Mouse (Mus musculus) liver, embryonic 15.5 days (tissue): Measurements from ENCODE around the gene Iqcn. TPM values are rescaled to one million over a fixed set of nuclear protein-coding genes. Genes with fewer than 3 reads are reported as not detected.
A peak's percentile ranks its signal among the peaks of the same experiment; 100 is the strongest.

Source experiments
- ATAC-seq: fragments of 200-750 bp; cut with Nextera tagmentation; 2 replicates; pipeline ENCODE4 v1.8.0; 2017; ENCODE audit warnings: moderate number of reproducible peaks, mild to moderate bottlenecking, moderate library complexity; ENCODE audit not compliant: insufficient read depth
- H3K27ac ChIP-seq: fragments of 300-500 bp; sonication (generic); replicated peaks from 2 replicates; pipeline ENCODE4 v1.5.1; 2015; ENCODE audit warnings: mild to moderate bottlenecking, inconsistent platforms
- H3K27me3 ChIP-seq: fragments of 300-500 bp; sonication (generic); 2 replicates; pipeline ENCODE4 v1.6.1; 2015; ENCODE audit warnings: mild to moderate bottlenecking, inconsistent platforms
- H3K36me3 ChIP-seq: fragments of 300-500 bp; sonication (generic); replicated peaks from 2 replicates; pipeline ENCODE4 v1.6.1; 2015; ENCODE audit warnings: moderate library complexity, mild to moderate bottlenecking, inconsistent platforms
- H3K4me1 ChIP-seq: fragments of 300-500 bp; sonication (generic); replicated peaks from 2 replicates; pipeline ENCODE4 v1.6.1; 2015; ENCODE audit warnings: inconsistent platforms
- H3K4me2 ChIP-seq: fragments of 300-500 bp; sonication (generic); 2 replicates; pipeline ENCODE4 v1.6.1; 2015; ENCODE audit warnings: moderate library complexity, mild to moderate bottlenecking, inconsistent platforms
- H3K4me3 ChIP-seq: fragments of 300-500 bp; sonication (generic); replicated peaks from 2 replicates; pipeline ENCODE4 v1.5.1; 2015; ENCODE audit warnings: mild to moderate bottlenecking, inconsistent platforms
- H3K9ac ChIP-seq: fragments of 300-500 bp; sonication (generic); 2 replicates; pipeline ENCODE4 v1.6.1; 2015; ENCODE audit warnings: moderate library complexity, mild to moderate bottlenecking, inconsistent platforms
- H3K9me3 ChIP-seq: fragments of 300-500 bp; sonication (generic); replicated peaks from 2 replicates; pipeline ENCODE4 v1.6.1; 2016; ENCODE audit warnings: inconsistent platforms
- WGBS: fragments of 180-500 bp; shearing (Covaris S2); methylation state at CpG from one replicate; pipeline ENCODE4 v1.1.7; 2015; ENCODE audit warnings: mixed read lengths; ENCODE audit not compliant: insufficient replicate concordance; 5-methylcytosine and 5-hydroxymethylcytosine counted together
- polyA plus RNA-seq: library from polyadenylated mRNA; unstranded; fragments of >200 nt; fragmentation: Nextera tagmentation; extraction: Ambion mirVana; gene quantifications from 2 replicates; pipeline ENCODE4 v1.2.1, GENCODE M21; 2015

Iqcn gene
- polyA plus RNA-seq, 1 experiment from 2014 or later, result 0.01 TPM

DNA sequence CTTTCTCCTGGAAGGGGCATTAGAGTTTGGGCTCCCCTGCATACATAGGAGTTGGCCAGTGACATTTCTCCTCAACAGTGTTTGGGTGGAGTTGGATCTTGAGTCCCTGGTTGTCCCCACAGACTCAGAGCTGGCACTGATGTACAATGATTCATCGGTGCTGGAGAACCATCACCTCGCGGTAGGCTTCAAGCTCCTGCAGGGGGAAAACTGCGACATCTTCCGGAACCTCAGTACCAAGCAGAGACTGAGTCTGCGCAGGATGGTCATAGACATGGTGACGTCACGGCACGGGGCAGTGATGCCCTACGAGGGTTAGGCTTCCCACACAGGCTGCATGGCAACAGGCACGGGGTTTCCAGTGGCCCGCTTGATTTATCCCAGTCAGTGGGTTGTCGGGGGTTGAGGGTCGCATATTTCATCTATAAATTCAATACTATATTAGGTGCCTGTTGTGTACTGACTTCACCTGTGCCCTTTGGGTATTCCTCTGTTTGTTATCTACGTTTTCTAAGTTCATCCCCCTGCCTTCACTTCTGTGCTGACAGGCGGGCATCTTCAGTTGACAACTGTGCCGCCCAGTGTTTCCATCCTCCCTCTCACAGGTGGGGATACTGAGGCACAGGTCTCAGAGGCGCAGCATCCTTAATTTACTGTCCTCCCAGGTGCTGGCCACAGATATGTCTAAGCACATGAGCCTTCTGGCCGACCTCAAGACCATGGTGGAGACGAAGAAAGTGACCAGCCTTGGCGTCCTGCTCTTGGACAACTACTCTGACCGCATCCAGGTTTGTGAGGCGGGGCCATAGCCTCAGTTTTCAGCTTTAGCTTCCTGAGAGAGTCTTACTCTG is 45.2 kb downstream of the Iqcn start:
- H3K36me3 ChIP-seq, result no peaks in the 10 kb centered on the region
- no peak overlapping the region for H3K27ac ChIP-seq
- no peak overlapping the region for H3K9ac ChIP-seq
- peaks cover 28% of the 10 kb centered on the region for H3K4me1 ChIP-seq
- ATAC-seq, result no peak
- no peaks in the 10 kb centered on the region for H3K9me3 ChIP-seq
- H3K4me3 ChIP-seq, result no peak overlapping the region
- no peak overlapping the region for H3K4me2 ChIP-seq
- H3K27me3 ChIP-seq, result peaks cover 65% of the 10 kb centered on the region
- 72% methylated on average over 23 of the region's 23 CpGs for WGBS

DNA sequence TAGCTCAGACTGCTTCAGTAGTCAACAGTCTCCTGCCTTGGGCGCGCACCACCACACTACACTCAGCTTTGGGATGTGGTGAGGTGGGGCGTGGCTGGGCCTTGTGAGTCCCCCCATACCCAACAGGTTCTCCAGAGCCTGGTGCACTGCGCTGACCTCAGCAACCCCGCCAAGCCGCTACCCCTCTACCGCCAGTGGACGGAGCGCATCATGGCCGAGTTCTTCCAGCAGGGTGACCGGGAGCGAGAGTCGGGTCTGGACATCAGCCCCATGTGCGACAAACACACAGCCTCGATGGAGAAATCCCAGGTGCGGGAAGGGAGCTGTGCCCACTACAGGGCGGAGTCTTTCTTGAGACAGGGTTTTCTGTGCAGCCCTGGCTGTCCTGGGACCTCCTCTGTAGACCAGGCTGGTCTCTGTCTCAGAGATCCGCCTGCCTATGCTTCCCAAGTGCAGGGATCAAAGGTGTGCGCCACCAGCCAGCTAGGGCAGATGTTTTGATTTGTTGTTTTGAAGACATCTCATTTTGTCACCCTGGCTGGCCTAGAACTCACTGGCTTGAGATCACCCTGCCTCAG is 45.9 kb downstream of the Iqcn start:
- H3K4me1 ChIP-seq, result peaks cover 28% of the 10 kb centered on the region
- H3K4me3 ChIP-seq, result no peak overlapping the region
- WGBS, result 68% methylated on average over 19 of the region's 19 CpGs
- no peak for ATAC-seq
- no peaks in the 10 kb centered on the region for H3K36me3 ChIP-seq
- no peak overlapping the region for H3K4me2 ChIP-seq
- no peaks in the 10 kb centered on the region for H3K9me3 ChIP-seq
- peaks cover 58% of the 10 kb centered on the region for H3K27me3 ChIP-seq
- no peak overlapping the region for H3K9ac ChIP-seq
- H3K27ac ChIP-seq, result no peak overlapping the region

DNA sequence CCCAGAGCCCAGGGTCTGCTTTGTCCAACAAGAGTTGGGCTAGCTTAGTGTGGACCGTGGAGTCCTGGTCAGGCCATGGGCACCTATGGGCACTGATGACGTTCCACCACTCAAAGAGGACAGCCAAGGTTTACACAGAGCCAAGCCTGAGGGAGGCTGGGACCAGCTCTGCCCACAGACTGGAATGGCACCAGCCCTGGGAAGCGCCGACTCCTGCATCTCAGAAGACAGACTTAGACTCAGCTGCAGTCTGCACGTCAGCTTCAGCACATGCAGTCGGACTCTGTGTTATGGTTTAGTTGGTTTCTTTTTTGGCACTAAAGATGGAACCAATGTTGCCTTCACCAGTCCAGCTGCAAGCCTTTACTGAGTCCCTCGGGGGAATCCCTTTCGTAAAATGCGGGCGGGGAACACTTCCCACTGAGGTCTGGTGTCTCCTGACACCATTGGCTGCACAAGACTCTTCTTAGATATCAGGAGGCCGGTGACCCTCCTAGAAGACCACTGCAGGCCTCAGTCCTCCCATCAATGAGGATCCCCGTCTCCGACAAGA is 46.9 kb downstream of the Iqcn start:
- H3K27me3 ChIP-seq, result peaks cover 48% of the 10 kb centered on the region
- 70% methylated on average over 13 of the region's 13 CpGs for WGBS
- no peak overlapping the region for H3K27ac ChIP-seq
- H3K9me3 ChIP-seq, result no peaks in the 10 kb centered on the region
- H3K36me3 ChIP-seq, result no peaks in the 10 kb centered on the region
- H3K4me3 ChIP-seq, result no peak overlapping the region
- no peak for ATAC-seq
- no peak overlapping the region for H3K4me2 ChIP-seq
- peaks cover 32% of the 10 kb centered on the region for H3K4me1 ChIP-seq
- no peak overlapping the region for H3K9ac ChIP-seq

DNA sequence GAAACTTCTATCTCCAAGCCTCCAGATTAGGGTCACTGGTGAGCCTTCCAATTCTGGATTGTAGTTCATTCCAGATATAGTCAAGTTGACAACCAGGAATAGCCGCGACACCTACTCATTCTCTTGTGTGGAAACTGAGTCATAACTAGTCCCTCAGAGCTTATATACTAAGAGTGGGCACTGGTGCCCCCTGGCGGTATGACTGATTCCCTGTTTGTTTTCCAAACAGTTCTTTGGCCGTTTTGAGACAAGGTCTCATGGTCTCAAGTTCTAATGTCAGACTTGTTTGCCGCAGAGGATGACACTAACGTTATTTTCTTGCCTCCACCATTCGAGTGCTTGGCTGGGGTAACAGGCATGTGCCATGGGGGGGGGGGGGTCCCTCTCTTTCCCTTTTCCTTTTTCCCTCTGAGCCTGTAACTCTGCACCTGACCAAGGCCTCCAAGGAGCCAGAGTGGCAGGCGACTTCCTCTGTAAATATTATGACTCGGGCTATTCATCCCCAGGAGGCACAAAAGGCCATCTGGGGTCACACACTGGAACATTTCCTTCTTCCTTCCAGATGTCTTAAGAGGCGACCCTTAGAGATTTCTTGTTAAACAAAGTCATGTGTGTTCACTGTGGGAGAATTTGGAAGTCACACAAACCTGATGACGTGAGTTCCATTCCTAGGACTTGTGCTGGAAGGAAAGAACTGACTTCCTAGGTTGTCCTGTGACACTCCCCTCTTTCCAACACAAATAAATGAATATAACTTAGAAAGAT is 48.9 kb downstream of the Iqcn start:
- H3K4me1 ChIP-seq, result peaks cover 38% of the 10 kb centered on the region
- peaks cover 28% of the 10 kb centered on the region for H3K27me3 ChIP-seq
- WGBS, result 19% methylated on average over 11 of the region's 11 CpGs
- H3K9me3 ChIP-seq, result no peaks in the 10 kb centered on the region
- H3K27ac ChIP-seq, result peak overlapping the region; percentile 57; the same call in 1 of the 2 replicates
- peaks cover 10% of the 10 kb centered on the region for H3K36me3 ChIP-seq
- ATAC-seq, result no peak
- H3K4me3 ChIP-seq, result no peak overlapping the region
- no peak overlapping the region for H3K9ac ChIP-seq
- peak overlapping the region; percentile 90; the same call in 1 of the 2 replicates for H3K4me2 ChIP-seq

DNA sequence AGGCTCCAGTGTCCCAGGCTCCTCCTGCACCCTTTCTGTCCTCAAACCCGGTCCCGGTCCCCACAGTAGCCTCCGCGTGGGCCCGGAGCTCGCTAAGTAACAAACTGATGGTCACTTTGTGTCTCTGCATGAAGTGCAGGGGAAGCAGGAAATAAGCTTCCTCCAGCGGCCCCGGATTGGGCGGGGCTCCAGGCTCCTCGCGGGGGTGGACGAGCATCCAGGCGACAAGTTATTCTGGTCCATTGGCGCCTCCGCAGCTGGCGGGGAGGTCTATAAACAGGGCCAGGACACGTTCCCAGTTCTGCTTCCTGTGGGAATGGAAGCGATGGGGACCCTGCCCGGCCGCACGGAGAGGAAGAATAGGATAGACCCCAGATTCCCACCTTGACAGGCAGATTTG is 49.9 kb downstream of the Iqcn start:
- H3K9ac ChIP-seq, result peak overlapping the region; percentile 40; the same call in 1 of the 2 replicates
- 6% methylated on average over 21 of the region's 21 CpGs for WGBS
- peaks cover 40% of the 10 kb centered on the region for H3K4me1 ChIP-seq
- peak overlapping the region; percentile 57 for H3K27ac ChIP-seq
- H3K4me2 ChIP-seq, result peak overlapping the region; percentile 90
- no peaks in the 10 kb centered on the region for H3K9me3 ChIP-seq
- H3K4me3 ChIP-seq, result peak overlapping the region; percentile 14; the same call in 1 of the 2 replicates
- H3K27me3 ChIP-seq, result peaks cover 18% of the 10 kb centered on the region
- ATAC-seq, result no peak
- peaks cover 18% of the 10 kb centered on the region for H3K36me3 ChIP-seq

DNA sequence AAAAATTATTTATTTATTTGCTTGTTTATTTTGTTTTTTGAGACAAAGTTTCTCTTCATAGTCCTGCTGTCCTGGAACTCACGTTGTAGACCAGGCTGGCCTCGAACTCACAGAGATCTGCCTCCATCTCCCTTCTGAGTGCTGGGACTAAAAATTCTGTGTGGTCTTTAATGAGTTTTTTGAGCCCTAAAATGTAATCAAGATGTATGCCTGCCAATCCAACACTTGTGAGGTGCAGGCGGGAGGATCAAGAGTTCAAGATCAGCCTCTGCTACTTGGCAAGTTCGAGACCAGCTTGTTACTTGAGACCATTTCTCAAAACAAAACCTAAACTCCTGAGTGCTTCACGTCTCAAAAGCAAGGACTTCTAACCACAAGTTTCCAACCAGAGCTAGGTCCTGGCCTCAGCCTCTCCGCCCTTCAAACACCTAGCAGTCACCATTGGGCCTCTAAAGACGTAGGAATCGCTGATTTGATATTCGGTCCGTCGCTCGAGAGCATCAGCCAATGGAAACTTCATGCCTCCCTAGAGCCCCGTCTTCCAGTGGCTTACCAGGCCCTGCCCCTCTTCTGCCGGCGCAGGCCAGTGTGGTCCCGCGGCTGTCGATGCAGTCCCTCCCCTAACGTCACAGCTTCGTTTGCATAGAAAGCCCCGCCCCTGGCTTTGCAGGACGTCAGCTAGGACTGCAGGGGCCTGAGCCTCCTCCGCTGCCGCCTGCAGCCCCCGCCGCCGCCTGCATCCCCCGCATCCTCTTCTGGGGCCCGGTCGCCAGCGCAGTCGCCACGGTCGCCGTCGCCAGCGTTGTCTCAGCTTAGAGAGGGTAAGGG is 51.0 kb downstream of the Iqcn start, which contains the start of gene Rab3a:
Gene Rab3a (plus strand): TSS at position 637 of the 828 bp plus-strand sequence.
- Histone ChIP-seq H3K27me3 (peaks cover 7% of the 10 kb centered on the region), H3K36me3 (peaks cover 26% of the 10 kb centered on the region), H3K9me3 (no peaks in the 10 kb centered on the region), H3K4me2 (peak within 1 kb of the TSS; percentile 90), H3K4me1 (peaks cover 51% of the 10 kb centered on the region), H3K27ac (peak within 1 kb of the TSS; percentile 57), H3K9ac (peak within 1 kb of the TSS; percentile 59), H3K4me3 (peak within 1 kb of the TSS; percentile 66)
- peak; percentile 98 for ATAC-seq
- 6% methylated on average over 37 of the region's 37 CpGs for WGBS

DNA sequence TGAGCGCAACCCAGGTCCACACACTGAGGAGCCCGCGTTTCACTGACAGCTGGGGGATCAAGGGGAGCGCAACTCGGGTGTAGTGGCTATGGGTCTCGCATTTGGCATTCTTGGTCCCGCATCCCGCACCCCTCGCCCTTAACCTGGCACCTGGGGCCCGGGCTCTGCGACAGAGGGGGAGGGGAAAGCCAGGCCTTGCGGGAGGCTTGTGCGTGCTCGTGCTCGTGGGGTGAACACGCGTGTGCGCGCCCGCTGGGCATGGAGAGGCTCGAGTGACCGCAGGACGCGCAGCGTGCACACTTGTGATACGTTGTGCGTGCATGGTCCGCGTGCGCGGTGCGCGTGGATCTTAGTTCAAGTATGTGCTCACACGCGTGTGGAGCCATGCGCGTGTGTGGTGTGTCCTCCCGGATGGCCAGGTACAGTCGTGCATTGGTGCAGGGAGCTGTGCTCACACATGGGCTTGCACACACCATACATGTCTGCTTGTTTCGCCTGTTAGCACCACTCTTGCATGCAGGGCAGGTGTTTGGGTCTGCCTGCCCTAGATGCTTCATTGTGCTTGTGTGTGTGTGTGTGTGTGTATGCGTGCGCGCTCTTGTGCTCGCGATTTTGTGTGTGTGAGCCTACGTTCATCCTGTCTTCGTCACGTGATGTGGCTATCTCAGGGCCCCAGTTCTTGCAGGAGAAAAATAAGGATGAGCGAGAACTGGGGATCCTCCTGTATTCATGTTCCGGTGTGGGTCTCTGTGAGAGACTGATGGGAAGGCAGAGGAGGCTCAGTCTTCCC is 51.8 kb downstream of the Iqcn start:
- Histone ChIP-seq H3K27ac (peak overlapping the region; percentile 45; the same call in 1 of the 2 replicates), H3K4me1 (peaks cover 59% of the 10 kb centered on the region)

DNA sequence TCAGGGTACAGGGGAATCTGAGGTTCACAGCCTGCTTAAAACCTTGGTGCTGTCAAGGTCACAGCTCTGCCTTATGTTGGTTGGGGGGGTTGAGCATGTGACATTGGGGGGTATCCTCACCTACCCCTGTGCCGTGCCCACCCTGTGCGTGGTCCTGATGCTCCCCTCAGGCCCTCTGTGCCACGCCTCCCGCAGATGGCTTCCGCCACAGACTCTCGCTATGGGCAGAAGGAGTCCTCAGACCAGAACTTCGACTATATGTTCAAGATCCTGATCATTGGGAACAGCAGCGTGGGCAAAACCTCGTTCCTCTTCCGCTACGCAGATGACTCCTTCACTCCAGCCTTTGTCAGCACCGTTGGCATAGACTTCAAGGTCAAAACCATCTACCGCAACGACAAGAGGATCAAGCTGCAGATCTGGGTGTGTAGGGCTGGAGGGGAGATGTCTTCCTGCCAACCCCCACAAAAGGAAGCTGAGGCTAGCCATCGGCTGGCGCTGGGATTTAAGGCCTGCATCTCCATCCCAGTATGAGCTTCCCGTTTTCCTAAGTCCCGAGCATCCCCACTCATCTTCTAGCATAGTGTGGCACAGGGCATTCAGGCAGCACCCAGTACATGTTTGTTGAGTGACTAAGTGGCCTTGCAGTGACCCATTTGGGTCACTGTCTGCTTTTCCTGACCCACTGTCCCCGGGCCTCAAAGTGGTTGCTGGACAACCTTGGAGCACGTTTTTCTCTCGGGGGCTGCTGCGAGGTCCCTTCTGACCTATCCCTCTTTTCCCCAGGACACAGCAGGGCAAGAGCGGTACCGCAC is 52.6 kb downstream of the Iqcn start:
- ATAC-seq, result no peak
- Histone ChIP-seq H3K4me2 (peak overlapping the region; percentile 90), H3K27me3 (no peaks in the 10 kb centered on the region)

More for the DNA sequence above, 51.8 kb downstream of the Iqcn start:
- 14% methylated on average over 50 of the region's 50 CpGs for WGBS
- Histone ChIP-seq H3K9me3 (no peaks in the 10 kb centered on the region), H3K4me3 (peak overlapping the region; percentile 66), H3K27me3 (no peaks in the 10 kb centered on the region; the same call in 1 of the 2 replicates), H3K36me3 (peaks cover 26% of the 10 kb centered on the region), H3K4me2 (peak overlapping the region; percentile 90), H3K9ac (peak overlapping the region; percentile 59)
- peak; percentile 3 for ATAC-seq

DNA sequence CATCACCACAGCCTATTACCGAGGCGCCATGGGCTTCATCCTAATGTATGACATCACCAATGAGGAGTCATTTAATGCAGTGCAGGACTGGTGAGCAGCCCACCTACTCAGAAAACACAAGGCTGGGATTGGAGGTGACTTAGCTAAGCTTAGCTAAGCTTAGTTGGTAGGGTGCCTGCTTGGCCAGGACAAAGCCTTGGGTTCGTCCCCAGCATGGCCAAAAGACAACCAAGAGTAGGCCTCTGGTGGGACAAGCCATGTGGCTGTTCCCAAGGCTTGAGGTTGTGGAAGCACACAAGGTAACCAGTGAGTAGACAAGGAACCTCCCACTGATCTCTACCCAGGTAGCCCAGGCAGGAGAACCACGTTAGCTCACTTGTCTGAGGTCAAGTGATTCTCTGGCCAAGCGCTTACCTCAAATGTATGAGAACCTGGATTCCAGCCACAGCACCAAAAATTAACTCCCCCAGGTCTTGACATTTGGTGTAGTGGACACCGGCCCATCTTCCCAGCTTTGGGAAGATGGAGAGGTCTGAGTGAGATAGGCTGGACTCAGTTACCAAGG is 53.3 kb downstream of the Iqcn start:
- Histone ChIP-seq H3K27me3 (no peaks in the 10 kb centered on the region), H3K9ac (no peak overlapping the region), H3K36me3 (peaks cover 26% of the 10 kb centered on the region), H3K27ac (no peak overlapping the region), H3K9me3 (no peaks in the 10 kb centered on the region), H3K4me3 (no peak overlapping the region), H3K4me1 (peaks cover 71% of the 10 kb centered on the region), H3K4me2 (no peak overlapping the region)
- 89% methylated on average over 6 of the region's 6 CpGs for WGBS
- no peak for ATAC-seq

More for the DNA sequence above, 52.6 kb downstream of the Iqcn start:
- no peaks in the 10 kb centered on the region for H3K9me3 ChIP-seq
- peak overlapping the region; percentile 66; the same call in 1 of the 2 replicates for H3K4me3 ChIP-seq
- H3K36me3 ChIP-seq, result peaks cover 26% of the 10 kb centered on the region
- H3K4me1 ChIP-seq, result peaks cover 65% of the 10 kb centered on the region
- H3K27ac ChIP-seq, result 0 out of 2 replicates have a peak overlapping the region, but pooled peaks have one; percentile 45
- WGBS, result 75% methylated on average over 24 of the region's 24 CpGs
- peak overlapping the region; percentile 59; the same call in 1 of the 2 replicates for H3K9ac ChIP-seq
